Mouse (Mus musculus) midbrain, embryonic 14.5 days (tissue): ENCODE measurements around the gene C130079G13Rik. TPM values are rescaled to one million over a fixed set of nuclear protein-coding genes. Genes with fewer than 3 reads are reported as not detected.
"Not testable (repeated sequence)": the region's sequence is repeated elsewhere in the genome, so short reads cannot be mapped to it uniquely, and the experiment has no call there.

Experiments used
- ATAC-seq: fragments of 200-750 bp; cut with Nextera tagmentation; 2 replicates; pipeline ENCODE4 v1.8.0; 2017; ENCODE audit warnings: moderate number of reproducible peaks, moderate library complexity; ENCODE audit not compliant: low FRiP score, low TSS enrichment
- DNase-seq: peaks from one replicate; pipeline ENCODE4 v3.0.0-alpha.2; 2015
- H3K27ac ChIP-seq: fragments of 300-500 bp; sonication (generic); replicated peaks from 2 replicates; pipeline ENCODE4 v1.5.1; 2014; ENCODE audit warnings: mild to moderate bottlenecking, low read depth, low read length, moderate library complexity
- H3K27me3 ChIP-seq: fragments of 300-500 bp; sonication (generic); 2 replicates; pipeline ENCODE4 v1.6.1; 2014; ENCODE audit warnings: low read length, control low read depth, mixed read lengths; ENCODE audit not compliant: control insufficient read depth, insufficient read depth
- H3K36me3 ChIP-seq: fragments of 300-500 bp; sonication (generic); 2 replicates; pipeline ENCODE4 v1.6.1; 2014; ENCODE audit warnings: low read length, control low read depth; ENCODE audit not compliant: control insufficient read depth, insufficient read depth
- H3K4me1 ChIP-seq: fragments of 300-500 bp; sonication (generic); 2 replicates; pipeline ENCODE4 v1.6.1; 2014; ENCODE audit warnings: mild to moderate bottlenecking, antibody characterized with exemption, low read length, control low read depth; ENCODE audit not compliant: control insufficient read depth, insufficient read depth
- H3K4me2 ChIP-seq: fragments of 300-500 bp; sonication (generic); 2 replicates; pipeline ENCODE4 v1.6.1; 2014; ENCODE audit warnings: mild to moderate bottlenecking, low read length, moderate library complexity
- H3K4me3 ChIP-seq: fragments of 300-500 bp; sonication (generic); replicated peaks from 2 replicates; pipeline ENCODE4 v1.5.1; 2014; ENCODE audit warnings: low read depth, low read length
- H3K9ac ChIP-seq: fragments of 300-500 bp; sonication (generic); replicated peaks from 2 replicates; pipeline ENCODE4 v1.6.1; 2014; ENCODE audit warnings: mild to moderate bottlenecking, low read length, moderate library complexity
- H3K9me3 ChIP-seq: fragments of 300-500 bp; sonication (generic); 2 replicates; pipeline ENCODE4 v1.6.1; 2016; ENCODE audit warnings: low read length, control low read depth, mixed read lengths; ENCODE audit not compliant: control insufficient read depth
- WGBS: fragments of 180-500 bp; shearing (Covaris S2); extraction: QIAGEN DNeasy Blood & Tissue Kit; methylation state at CpG from one replicate; pipeline ENCODE4 v1.1.7; 2014; 5-methylcytosine and 5-hydroxymethylcytosine counted together
- polyA plus RNA-seq: library from polyadenylated mRNA; unstranded; fragments of >200 nt; fragmentation: Nextera tagmentation; extraction: Ambion mirVana; gene quantifications from 2 replicates; pipeline ENCODE4 v1.2.1, GENCODE M21; 2014

C130079G13Rik gene
- not detected in 2 replicates for polyA plus RNA-seq

DNA sequence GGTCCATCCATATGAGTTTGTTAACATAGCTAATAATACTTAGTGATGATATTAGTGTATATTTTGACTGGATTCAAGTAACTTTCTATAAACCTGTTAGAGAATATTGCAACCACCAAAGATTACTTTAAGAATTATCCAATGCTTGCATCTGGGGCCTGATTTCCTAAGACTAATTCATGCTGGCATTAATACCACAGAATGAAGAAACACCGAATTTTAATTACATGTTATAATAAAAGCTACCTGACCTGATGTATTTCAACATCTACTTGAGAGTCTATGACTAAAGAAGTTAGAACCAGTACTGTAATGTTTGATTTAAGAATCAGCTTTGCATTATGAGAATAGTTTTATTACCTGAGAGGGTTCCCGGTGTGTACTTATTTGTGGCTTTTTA is at the start of gene C130079G13Rik:
Gene C130079G13Rik, plus strand, starts transcription at position 301 of the 400 bp plus-strand sequence.
- H3K4me3 ChIP-seq: no peak within 1 kb of the TSS
- no peak for DNase-seq
- H3K4me1 ChIP-seq: no peaks in the 10 kb centered on the region
- no peaks in the 10 kb centered on the region for H3K9me3 ChIP-seq
- H3K27ac ChIP-seq: no peak within 1 kb of the TSS
- no peaks in the 10 kb centered on the region for H3K36me3 ChIP-seq
- H3K4me2 ChIP-seq: no peak within 1 kb of the TSS
- no peaks in the 10 kb centered on the region for H3K27me3 ChIP-seq
- H3K9ac ChIP-seq: no peak within 1 kb of the TSS
- ATAC-seq: no peak
- WGBS: 86% methylated on average over 2 of the region's 2 CpGs

DNA sequence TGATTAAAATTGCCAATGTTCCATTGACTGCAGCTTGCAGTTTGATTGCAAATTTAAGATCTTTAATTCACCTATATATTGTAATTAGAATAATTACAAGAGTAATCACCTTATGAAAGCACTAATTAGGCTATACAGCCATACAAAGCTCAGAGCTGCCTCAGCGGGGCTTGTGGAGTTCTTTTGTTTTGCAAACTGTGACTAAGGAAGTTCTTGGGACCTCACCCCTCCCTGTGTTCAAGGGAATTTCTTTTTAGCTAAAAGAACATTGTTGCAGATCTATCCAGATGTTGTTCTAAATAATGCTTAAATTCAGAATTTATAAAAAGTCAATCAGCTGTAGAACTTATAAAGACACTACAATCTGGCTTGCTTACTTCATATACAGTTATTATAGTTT is 47.4 kb upstream of the C130079G13Rik start:
- H3K4me3 ChIP-seq, DNase-seq, H3K36me3 ChIP-seq, H3K27ac ChIP-seq, H3K27me3 ChIP-seq, ATAC-seq, H3K9ac ChIP-seq, H3K4me1 ChIP-seq, H3K9me3 ChIP-seq, H3K4me2 ChIP-seq: not testable (repeated sequence)
- 21% methylated on average over 1 of the region's 1 CpGs for WGBS

DNA sequence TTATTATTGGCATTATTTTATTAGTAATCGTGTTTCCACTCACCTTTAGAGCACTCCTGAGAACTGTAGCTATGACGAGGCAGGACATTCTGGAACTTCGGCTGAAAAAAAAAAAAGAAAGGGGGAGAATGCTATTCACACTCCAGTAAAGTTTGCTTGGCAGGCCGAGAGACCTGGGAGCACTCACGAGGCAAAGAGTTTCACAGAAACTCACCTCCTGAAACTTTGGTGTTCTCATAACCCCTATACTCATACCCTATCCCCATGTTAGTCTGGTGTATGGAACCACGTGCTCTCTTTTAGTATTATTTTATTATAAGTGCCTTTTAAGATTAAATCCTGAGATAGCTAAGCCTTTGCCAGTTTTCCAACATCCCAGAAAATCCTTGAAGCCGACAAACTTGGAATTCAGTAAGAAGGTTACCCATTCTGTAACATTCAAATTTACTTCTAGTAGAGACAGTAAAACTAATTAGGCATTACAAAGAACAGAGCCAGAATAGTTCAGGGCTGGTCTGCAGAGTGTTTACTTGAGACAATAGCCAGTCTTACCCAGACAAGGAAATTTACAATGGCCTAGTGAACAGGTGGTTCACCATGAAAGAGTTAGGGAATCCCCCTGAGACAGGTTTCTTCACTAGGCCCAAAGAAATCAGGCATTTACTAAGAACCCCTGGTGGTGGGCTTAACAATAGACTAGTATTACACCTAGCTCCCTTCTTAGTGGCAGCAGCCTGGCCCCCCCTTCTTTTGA is 45.0 kb upstream of the C130079G13Rik start:
- H3K27ac ChIP-seq, H3K36me3 ChIP-seq, H3K9ac ChIP-seq, H3K9me3 ChIP-seq, H3K4me1 ChIP-seq, H3K4me2 ChIP-seq, ATAC-seq, H3K4me3 ChIP-seq, DNase-seq, H3K27me3 ChIP-seq: not testable (repeated sequence)
- WGBS: 82% methylated on average over 7 of the region's 7 CpGs

DNA sequence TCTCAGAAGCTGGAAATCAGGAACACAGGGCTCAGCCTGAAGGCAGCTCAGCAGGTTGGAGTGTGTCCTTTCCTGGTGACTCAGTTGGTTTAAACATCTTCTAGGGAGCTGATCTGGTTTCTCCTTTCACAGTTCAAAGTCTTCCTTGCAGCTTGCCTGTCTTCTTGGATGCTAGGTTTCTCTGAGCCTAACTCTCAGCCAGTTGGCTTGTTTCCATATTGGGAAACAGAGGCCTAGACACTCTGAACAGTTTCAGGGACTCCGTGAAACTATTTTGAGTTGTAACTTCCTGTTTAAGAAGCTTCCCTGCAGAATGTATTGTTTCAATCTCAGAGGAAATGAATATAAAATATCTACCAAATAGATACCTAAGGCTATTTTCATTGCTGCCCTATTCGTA is 31.7 kb upstream of the C130079G13Rik start:
- H3K9me3 ChIP-seq: no peaks in the 10 kb centered on the region
- no peaks in the 10 kb centered on the region for H3K27me3 ChIP-seq
- H3K27ac ChIP-seq: no peak overlapping the region
- H3K4me2 ChIP-seq: no peak overlapping the region
- no peaks in the 10 kb centered on the region for H3K4me1 ChIP-seq
- no peak overlapping the region for H3K4me3 ChIP-seq
- DNase-seq: no peak
- WGBS: 88% methylated on average over 2 of the region's 2 CpGs
- ATAC-seq: no peak
- H3K9ac ChIP-seq: no peak overlapping the region
- no peaks in the 10 kb centered on the region for H3K36me3 ChIP-seq

DNA sequence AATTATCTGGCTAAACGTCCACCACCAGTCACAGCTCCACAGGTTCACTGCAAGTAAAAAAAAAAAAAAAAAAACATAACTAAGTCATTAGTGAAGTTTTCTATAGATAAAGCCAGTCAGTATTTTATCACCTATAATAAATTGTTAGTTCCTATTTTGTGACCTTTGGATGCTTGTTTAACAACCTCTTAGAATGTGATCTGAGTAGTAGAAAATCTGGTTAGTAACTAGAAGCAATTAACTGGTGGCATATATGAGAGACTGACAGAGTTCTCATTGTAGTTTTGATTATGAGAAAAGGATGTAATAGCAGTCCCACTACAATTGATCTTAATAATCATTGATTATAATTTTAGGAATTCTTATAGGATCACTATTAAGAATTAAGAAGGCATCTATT is 9.6 kb downstream of the C130079G13Rik start:
- ATAC-seq: no peak
- Histone ChIP-seq H3K27me3 (no peaks in the 10 kb centered on the region), H3K9ac (no peak overlapping the region), H3K4me1 (no peaks in the 10 kb centered on the region), H3K27ac (no peak overlapping the region), H3K9me3 (no peaks in the 10 kb centered on the region), H3K4me2 (no peak overlapping the region), H3K36me3 (no peaks in the 10 kb centered on the region), H3K4me3 (no peak overlapping the region)
- no peak for DNase-seq
- 88% methylated on average over 1 of the region's 1 CpGs for WGBS

DNA sequence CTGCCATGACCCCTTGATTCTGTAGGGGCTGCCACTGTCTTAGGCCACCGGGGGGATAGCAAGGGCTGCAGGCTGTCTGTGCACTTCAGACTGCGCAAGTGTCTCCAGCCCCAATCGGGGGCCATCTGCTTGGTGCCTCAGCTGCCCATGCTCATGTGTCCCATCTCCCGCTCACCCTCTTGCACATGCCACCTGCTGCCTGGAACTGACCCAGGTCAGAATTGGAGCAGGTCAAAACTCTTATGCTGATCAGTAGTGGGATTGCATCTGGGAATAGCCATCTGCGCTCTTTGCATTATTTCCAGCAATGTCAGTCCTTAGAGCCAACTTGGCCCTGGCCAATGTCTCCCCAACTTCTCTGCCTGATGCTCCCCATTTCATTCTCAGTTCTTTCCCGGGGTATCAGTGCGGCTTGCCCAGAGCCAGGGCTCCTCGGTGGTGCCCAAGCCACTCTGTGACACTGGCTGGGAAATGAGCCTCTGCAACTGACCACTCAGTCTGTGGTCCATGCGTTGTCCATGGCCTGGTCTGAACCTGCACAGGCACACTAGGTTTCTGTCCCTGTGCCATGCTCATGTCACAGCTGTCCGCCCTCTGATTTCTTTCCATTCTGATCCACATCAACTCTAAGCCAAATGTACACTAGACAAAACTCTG is 22.4 kb downstream of the C130079G13Rik start:
- no peak overlapping the region for H3K9ac ChIP-seq
- H3K27me3 ChIP-seq: no peaks in the 10 kb centered on the region
- no peaks in the 10 kb centered on the region for H3K4me1 ChIP-seq
- ATAC-seq: peak; percentile 36; the same call in 1 of the 2 replicates
- 92% methylated on average over 10 of the region's 10 CpGs for WGBS
- H3K27ac ChIP-seq: no peak overlapping the region
- no peak for DNase-seq
- H3K4me3 ChIP-seq: no peak overlapping the region
- no peaks in the 10 kb centered on the region for H3K36me3 ChIP-seq
- no peaks in the 10 kb centered on the region for H3K9me3 ChIP-seq
- no peak overlapping the region for H3K4me2 ChIP-seq

DNA sequence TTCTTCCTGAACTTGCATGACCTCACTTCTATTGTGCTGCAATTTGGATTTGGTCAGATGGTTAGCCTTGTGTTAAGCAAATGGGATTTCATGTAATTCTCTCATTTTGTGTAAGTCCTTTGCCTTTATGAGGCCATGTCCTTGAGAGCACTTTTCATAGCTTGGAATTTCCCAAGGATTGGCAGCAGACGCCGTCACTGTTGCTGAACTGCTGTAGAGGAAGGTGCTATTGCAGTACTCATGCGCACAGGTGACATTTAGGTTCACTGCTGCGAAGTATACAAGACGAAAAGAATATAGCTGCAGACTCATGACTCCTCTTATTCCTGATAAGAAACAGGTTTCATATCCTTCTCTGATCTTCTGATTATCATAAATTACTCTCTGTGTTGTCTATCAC is 45.9 kb downstream of the C130079G13Rik start:
- H3K27me3 ChIP-seq: no peaks in the 10 kb centered on the region
- no peak overlapping the region for H3K27ac ChIP-seq
- ATAC-seq (no peak), DNase-seq (no peak)
- no peaks in the 10 kb centered on the region for H3K9me3 ChIP-seq
- no peak overlapping the region for H3K9ac ChIP-seq
- H3K36me3 ChIP-seq: no peaks in the 10 kb centered on the region
- H3K4me3 ChIP-seq: no peak overlapping the region
- no peaks in the 10 kb centered on the region for H3K4me1 ChIP-seq
- 88% methylated on average over 5 of the region's 5 CpGs for WGBS
- H3K4me2 ChIP-seq: no peak overlapping the region

DNA sequence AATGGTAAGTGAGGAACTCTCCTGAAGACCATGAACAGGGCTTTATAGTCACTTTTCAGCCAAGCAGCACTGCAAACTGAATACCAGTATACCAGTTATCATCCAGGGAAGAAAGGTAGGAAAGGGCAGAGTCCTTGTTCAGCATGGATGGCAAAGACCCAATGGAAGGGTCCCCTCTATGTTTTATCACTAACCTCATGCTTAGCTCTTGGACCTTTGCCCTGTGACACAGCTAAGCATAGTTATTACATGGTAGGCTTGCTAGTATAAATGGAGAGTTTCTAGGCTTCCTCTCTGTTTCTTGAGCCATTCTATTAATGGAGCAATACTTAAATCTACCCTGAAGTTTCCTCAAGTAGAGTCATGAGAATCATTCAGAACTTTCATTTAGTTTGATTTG is 49.6 kb downstream of the C130079G13Rik start:
- no peak overlapping the region for H3K9ac ChIP-seq
- DNase-seq (no peak), ATAC-seq (no peak)

More for the DNA sequence above, 49.6 kb downstream of the C130079G13Rik start:
- H3K9me3 ChIP-seq: no peaks in the 10 kb centered on the region
- no peak overlapping the region for H3K4me2 ChIP-seq
- H3K27ac ChIP-seq: no peak overlapping the region
- H3K4me3 ChIP-seq: no peak overlapping the region
- no peaks in the 10 kb centered on the region for H3K36me3 ChIP-seq
- H3K4me1 ChIP-seq: no peaks in the 10 kb centered on the region
- no peaks in the 10 kb centered on the region for H3K27me3 ChIP-seq
